Mouse (Mus musculus) kidney, adult 2 months (tissue): ENCODE data around the gene Bcl2l13.

Source experiments
- CTCF ChIP-seq: fragments of 200-500 bp; conservative IDR thresholded peaks from 2 replicates; pipeline ENCODE4 v1.5.1; 2011; ENCODE audit warnings: low read depth, mild to moderate bottlenecking, control low read depth, low read length, moderate library complexity, mixed read lengths; ENCODE audit not compliant: insufficient read depth, insufficient read length
- POLR2A ChIP-seq: fragments of 200-500 bp; IDR thresholded peaks from one replicate; pipeline ENCODE4 v1.6.1; 2011; ENCODE audit warnings: low read depth, low read length, control low read depth

DNA sequence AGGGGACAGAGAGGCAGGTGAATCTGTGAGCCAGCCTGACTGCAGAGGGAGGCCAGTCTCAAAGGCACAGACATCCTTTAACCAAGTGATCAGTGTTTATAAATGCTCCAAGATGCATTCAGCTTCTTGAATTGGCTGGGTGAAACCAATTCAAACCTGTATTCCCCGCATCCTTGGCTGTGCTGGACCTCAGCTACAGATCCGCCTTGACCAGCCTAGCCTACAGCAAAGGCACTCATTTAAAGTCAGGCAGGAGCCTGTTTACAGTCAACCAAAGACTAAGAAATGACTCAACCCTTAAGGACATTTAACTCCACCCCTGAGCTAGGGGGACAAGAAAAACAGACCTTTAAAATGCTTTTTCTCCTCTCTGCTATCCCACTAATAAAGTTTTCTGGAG, 16.7 kb upstream of the Bcl2l13 start:
- TF ChIP-seq CTCF = no peak
- no peak for TF ChIP-seq POLR2A
